Mouse (Mus musculus): ENCODE results near the gene 1810049J17Rik.
A peak's percentile ranks its signal among the peaks of the same experiment; 100 is the strongest.

Gene 1810049J17Rik

GRCm38 (mm10) chr15:12310676-12311075 lies 11.0 kb downstream of the 1810049J17Rik start:
- no peak for DNase-seq (ENCODE audit: low read depth, low spot score)

- no peak for DNase-seq (ENCODE audit: low read depth, low spot score)
Measured at GRCm38 (mm10) chr15:12308539-12308938, 13.2 kb downstream of the 1810049J17Rik start.

- DNase-seq (ENCODE audit: low read depth, low spot score): no peak
Measured at GRCm38 (mm10) chr15:12307114-12307513, 14.6 kb downstream of the 1810049J17Rik start.

GRCm38 (mm10) chr15:12306188-12307071 lies 15.3 kb downstream of the 1810049J17Rik start:
- peak; percentile 24 for DNase-seq (ENCODE audit: low read depth, low spot score)

GRCm38 (mm10) chr15:12301771-12302170 lies 19.9 kb downstream of the 1810049J17Rik start:
- DNase-seq (ENCODE audit: low read depth, low spot score): no peak

GRCm38 (mm10) chr15:12298231-12298737 lies 23.4 kb downstream of the 1810049J17Rik start:
- DNase-seq (ENCODE audit: low read depth, low spot score): no peak

- no peak for DNase-seq (ENCODE audit: low read depth, low spot score)
Measured at GRCm38 (mm10) chr15:12296228-12296627, 25.5 kb downstream of the 1810049J17Rik start.

- DNase-seq (ENCODE audit: low read depth, low spot score): no peak
Measured at GRCm38 (mm10) chr15:12291757-12292156, 29.9 kb downstream of the 1810049J17Rik start.

GRCm38 (mm10) chr15:12290330-12290729 lies 31.4 kb downstream of the 1810049J17Rik start:
- no peak for DNase-seq (ENCODE audit: low read depth, low spot score)

GRCm38 (mm10) chr15:12285535-12285809 lies 36.2 kb downstream of the 1810049J17Rik start:
- no peak for DNase-seq (ENCODE audit: low read depth, low spot score)

GRCm38 (mm10) chr15:12284794-12285534 lies 36.7 kb downstream of the 1810049J17Rik start:
- DNase-seq (ENCODE audit: low read depth, low spot score): no peak

- DNase-seq (ENCODE audit: low read depth, low spot score): no peak
Measured at GRCm38 (mm10) chr15:12279816-12280215, 41.9 kb downstream of the 1810049J17Rik start.

- DNase-seq (ENCODE audit: low read depth, low spot score): no peak
Measured at GRCm38 (mm10) chr15:12275091-12275623, 46.5 kb downstream of the 1810049J17Rik start.

GRCm38 (mm10) chr15:12274053-12274769 lies 47.5 kb downstream of the 1810049J17Rik start:
- no peak for DNase-seq (ENCODE audit: low read depth, low spot score)

GRCm38 (mm10) chr15:12273325-12274052 lies 48.2 kb downstream of the 1810049J17Rik start:
- no peak for DNase-seq (ENCODE audit: low read depth, low spot score)
